Mouse (Mus musculus): Measurements from ENCODE around the gene Gm2696.

GRCm38 (mm10) chr10:77864762-77865143, 50.3 kb downstream of the Gm2696 start:
- TF ChIP-seq CTCF (IDR thresholded peaks at IDR 0.05; ENCODE audit: control insufficient read depth, insufficient read depth, low read length) (no peak), POLR2A (IDR thresholded peaks at IDR 0.05; ENCODE audit: borderline replicate concordance, control insufficient read depth, low read depth, low read length) (no peak)

Data from bone marrow, adult 2 months (tissue).